Mouse (Mus musculus): ENCODE measurements at regions not wholly inside any gene's neighbourhood (a gene's known extent, or its start where the extent isn't known, plus 50 kb on each side); places are given as distances from the start of the nearest gene placed in this dataset.
"Not testable (repeated sequence)": the region's sequence is repeated elsewhere in the genome, so short reads cannot be mapped to it uniquely, and the experiment has no call there.

DNA sequence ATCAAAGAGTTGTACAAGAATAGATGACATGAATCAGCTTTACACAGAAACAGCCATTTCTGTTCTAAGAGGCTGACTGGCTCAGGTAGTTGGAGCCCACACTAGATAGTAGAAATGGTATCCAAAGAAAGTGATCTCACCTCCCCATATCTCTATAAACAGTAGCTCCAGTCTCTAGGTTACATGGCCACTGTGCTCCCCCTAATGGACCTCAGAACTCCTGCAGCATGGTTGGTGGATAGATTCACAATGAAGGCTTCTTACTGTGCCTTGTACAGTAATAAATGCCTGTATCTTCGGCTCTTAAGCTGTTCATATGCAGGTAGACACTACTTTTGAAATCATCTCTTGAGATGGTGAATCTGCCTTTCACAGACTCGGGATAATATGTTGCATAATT is 862.5 kb downstream of the Adam6a start:
- Histone ChIP-seq H3K36me3 (ENCODE audit: control insufficient read depth, insufficient read depth, low read length) (no peaks in the 10 kb centered on the region), H3K4me3 (ENCODE audit: low read depth, low read length) (no peak overlapping the region), H3K4me1 (replicated peaks; ENCODE audit: control insufficient read depth, insufficient read depth, low read length) (no peaks in the 10 kb centered on the region), H3K27ac (ENCODE audit: low read depth, low read length) (no peak overlapping the region), H3K9me3 (ENCODE audit: control insufficient read depth, low read length) (peaks cover 4% of the 10 kb centered on the region; the same call in 1 of the 2 replicates), H3K4me2 (replicated peaks; ENCODE audit: low read depth, low read length) (no peak overlapping the region), H3K9ac (ENCODE audit: low read depth, low read length) (no peak overlapping the region), H3K27me3 (ENCODE audit: control insufficient read depth, insufficient read depth, low read length) (no peaks in the 10 kb centered on the region)
- DNase-seq (ENCODE audit: low spot score) (no peak), ATAC-seq (ENCODE audit: low FRiP score) (no peak)
- WGBS = 64% methylated on average over 2 of the region's 2 CpGs

DNA sequence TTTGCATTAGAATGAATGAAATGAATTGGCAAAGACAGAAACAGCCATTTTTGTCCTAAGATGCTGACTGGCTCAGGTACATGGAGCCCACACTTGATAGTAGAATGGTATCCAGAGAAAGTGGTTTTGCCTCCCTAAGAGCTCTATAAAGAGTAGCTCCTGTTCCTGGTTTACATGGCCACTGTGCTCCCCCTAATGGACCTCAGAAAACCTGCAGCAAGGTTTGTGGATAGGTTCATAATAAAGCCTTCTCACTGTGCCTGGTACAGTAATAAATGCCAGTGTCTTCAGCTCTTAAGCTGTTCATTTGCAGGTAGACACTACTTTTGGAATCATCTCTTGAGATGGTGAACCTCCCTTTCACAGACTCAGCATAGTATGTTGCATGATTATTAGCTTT is 890.8 kb downstream of the Adam6a start:
- no peaks in the 10 kb centered on the region for H3K4me1 ChIP-seq (replicated peaks; ENCODE audit: control insufficient read depth, insufficient read depth, low read length)
- no peak overlapping the region for H3K9ac ChIP-seq (ENCODE audit: low read depth, low read length)
- no peaks in the 10 kb centered on the region; the same call in 1 of the 2 replicates for H3K9me3 ChIP-seq (ENCODE audit: control insufficient read depth, low read length)
- ATAC-seq (ENCODE audit: low FRiP score) (no peak), DNase-seq (ENCODE audit: low spot score) (no peak)
- H3K27me3 ChIP-seq (ENCODE audit: control insufficient read depth, insufficient read depth, low read length) = no peaks in the 10 kb centered on the region
- no peak overlapping the region for H3K27ac ChIP-seq (ENCODE audit: low read depth, low read length)
- no peak overlapping the region for H3K4me2 ChIP-seq (replicated peaks; ENCODE audit: low read depth, low read length)
- no peaks in the 10 kb centered on the region for H3K36me3 ChIP-seq (ENCODE audit: control insufficient read depth, insufficient read depth, low read length)
- no peak overlapping the region for H3K4me3 ChIP-seq (ENCODE audit: low read depth, low read length)

DNA sequence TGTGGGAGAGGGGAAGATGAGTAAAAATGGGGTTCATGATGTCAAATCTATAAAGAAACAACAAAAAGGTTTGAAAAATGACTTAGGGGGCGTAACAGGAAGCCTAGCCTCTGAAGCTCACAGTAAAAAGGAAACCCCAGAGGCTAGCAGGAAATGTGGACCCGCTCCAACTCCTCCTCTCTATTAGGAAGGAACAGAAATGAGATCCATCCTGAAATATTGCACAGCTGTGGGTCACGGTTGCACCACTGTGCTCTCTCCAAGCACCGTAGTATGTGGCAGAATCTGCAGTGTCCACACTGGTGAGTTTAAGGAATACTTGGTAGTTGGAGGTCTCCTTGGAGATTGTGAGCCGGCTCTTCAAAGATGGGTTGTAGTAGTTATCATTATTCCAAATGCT is 918.3 kb downstream of the Adam6a start:
- ATAC-seq (ENCODE audit: low FRiP score) (no peak), DNase-seq (ENCODE audit: low spot score) (no peak)
- 83% methylated on average over 5 of the region's 5 CpGs for WGBS
- no peak overlapping the region for H3K27ac ChIP-seq (ENCODE audit: low read depth, low read length)
- H3K36me3 ChIP-seq (ENCODE audit: control insufficient read depth, insufficient read depth, low read length) = no peaks in the 10 kb centered on the region
- H3K4me1 ChIP-seq (replicated peaks; ENCODE audit: control insufficient read depth, insufficient read depth, low read length) = no peaks in the 10 kb centered on the region
- H3K9me3 ChIP-seq (ENCODE audit: control insufficient read depth, low read length) = peaks cover 6% of the 10 kb centered on the region
- H3K9ac ChIP-seq (ENCODE audit: low read depth, low read length) = no peak overlapping the region
- H3K4me3 ChIP-seq (ENCODE audit: low read depth, low read length) = no peak overlapping the region
- no peak overlapping the region for H3K4me2 ChIP-seq (replicated peaks; ENCODE audit: low read depth, low read length)
- no peaks in the 10 kb centered on the region for H3K27me3 ChIP-seq (ENCODE audit: control insufficient read depth, insufficient read depth, low read length)

GRCm38 (mm10) chr12:114462566-114462965 is 918.9 kb downstream of the Adam6a start:
- ATAC-seq (ENCODE audit: low FRiP score) = no peak
- Histone ChIP-seq H3K4me3 (ENCODE audit: low read depth, low read length) (no peak overlapping the region), H3K9me3 (ENCODE audit: control insufficient read depth, low read length) (peaks cover 6% of the 10 kb centered on the region), H3K4me1 (replicated peaks; ENCODE audit: control insufficient read depth, insufficient read depth, low read length) (no peaks in the 10 kb centered on the region), H3K27ac (ENCODE audit: low read depth, low read length) (no peak overlapping the region), H3K4me2 (replicated peaks; ENCODE audit: low read depth, low read length) (no peak overlapping the region), H3K36me3 (ENCODE audit: control insufficient read depth, insufficient read depth, low read length) (no peaks in the 10 kb centered on the region), H3K9ac (ENCODE audit: low read depth, low read length) (no peak overlapping the region), H3K27me3 (ENCODE audit: control insufficient read depth, insufficient read depth, low read length) (no peaks in the 10 kb centered on the region)
- DNase-seq (ENCODE audit: low spot score) = no peak

DNA sequence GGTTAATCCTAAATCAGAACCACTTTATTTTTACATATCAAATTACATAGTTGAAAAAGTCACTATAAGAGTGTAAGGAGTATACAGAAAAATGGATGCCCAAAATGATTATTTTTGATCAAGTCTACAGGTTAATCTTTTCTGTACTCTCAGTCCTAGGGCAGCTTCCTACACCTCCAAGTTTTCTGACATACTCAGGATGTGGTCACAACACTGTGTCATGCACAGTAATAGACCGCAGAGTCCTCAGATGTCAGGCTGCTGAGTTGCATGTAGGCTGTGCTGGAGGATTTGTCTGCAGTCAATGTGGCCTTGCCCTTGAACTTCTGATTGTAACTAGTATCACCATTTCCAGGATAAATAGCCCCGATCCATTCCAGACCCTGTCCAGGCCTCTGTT is 925.1 kb downstream of the Adam6a start:
- Histone ChIP-seq H3K27me3 (ENCODE audit: control insufficient read depth, insufficient read depth, low read length) (no peaks in the 10 kb centered on the region), H3K9me3 (ENCODE audit: control insufficient read depth, low read length) (no peaks in the 10 kb centered on the region), H3K36me3 (ENCODE audit: control insufficient read depth, insufficient read depth, low read length) (no peaks in the 10 kb centered on the region), H3K4me3 (ENCODE audit: low read depth, low read length) (no peak overlapping the region), H3K27ac (ENCODE audit: low read depth, low read length) (no peak overlapping the region), H3K4me1 (replicated peaks; ENCODE audit: control insufficient read depth, insufficient read depth, low read length) (no peaks in the 10 kb centered on the region), H3K4me2 (replicated peaks; ENCODE audit: low read depth, low read length) (no peak overlapping the region), H3K9ac (ENCODE audit: low read depth, low read length) (no peak overlapping the region)
- DNase-seq (ENCODE audit: low spot score) = no peak
- 92% methylated on average over 2 of the region's 2 CpGs for WGBS
- ATAC-seq (ENCODE audit: low FRiP score) = no peak

GRCm38 (mm10) chr12:114472678-114473077 is 929.0 kb downstream of the Adam6a start:
- not testable (repeated sequence) for H3K9ac ChIP-seq (ENCODE audit: low read depth, low read length); H3K4me2 ChIP-seq (replicated peaks; ENCODE audit: low read depth, low read length); H3K36me3 ChIP-seq (ENCODE audit: control insufficient read depth, insufficient read depth, low read length); H3K9me3 ChIP-seq (ENCODE audit: control insufficient read depth, low read length); H3K4me1 ChIP-seq (replicated peaks; ENCODE audit: control insufficient read depth, insufficient read depth, low read length); H3K27me3 ChIP-seq (ENCODE audit: control insufficient read depth, insufficient read depth, low read length); DNase-seq (ENCODE audit: low spot score); H3K27ac ChIP-seq (ENCODE audit: low read depth, low read length); H3K4me3 ChIP-seq (ENCODE audit: low read depth, low read length); ATAC-seq (ENCODE audit: low FRiP score)

DNA sequence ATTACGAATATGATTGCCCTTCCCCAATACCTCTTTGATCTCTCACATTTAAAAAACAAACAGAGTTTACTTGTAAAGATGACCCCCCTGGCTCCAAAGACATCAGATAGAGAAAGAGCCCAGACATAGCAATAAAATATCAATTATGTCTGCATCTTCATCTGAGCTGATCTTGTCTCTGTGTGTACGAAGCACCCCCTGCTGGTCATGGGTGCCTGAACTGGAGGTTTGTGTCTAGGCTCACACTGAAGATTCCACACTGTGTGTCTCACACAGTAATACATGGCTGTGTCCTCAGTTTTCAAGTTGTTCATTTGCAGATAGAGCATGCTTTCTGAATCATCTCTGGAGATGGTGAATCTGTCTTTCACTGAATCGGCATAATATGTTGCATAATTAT is 935.0 kb downstream of the Adam6a start:
- no peak for DNase-seq (ENCODE audit: low spot score)
- H3K36me3 ChIP-seq (ENCODE audit: control insufficient read depth, insufficient read depth, low read length) = no peaks in the 10 kb centered on the region
- H3K9ac ChIP-seq (ENCODE audit: low read depth, low read length) = no peak overlapping the region
- H3K4me3 ChIP-seq (ENCODE audit: low read depth, low read length) = no peak overlapping the region
- WGBS = 90% methylated on average over 3 of the region's 3 CpGs
- H3K9me3 ChIP-seq (ENCODE audit: control insufficient read depth, low read length) = no peaks in the 10 kb centered on the region; the same call in 1 of the 2 replicates
- H3K4me1 ChIP-seq (replicated peaks; ENCODE audit: control insufficient read depth, insufficient read depth, low read length) = no peaks in the 10 kb centered on the region
- ATAC-seq (ENCODE audit: low FRiP score) = no peak
- no peak overlapping the region for H3K4me2 ChIP-seq (replicated peaks; ENCODE audit: low read depth, low read length)
- H3K27ac ChIP-seq (ENCODE audit: low read depth, low read length) = no peak overlapping the region
- no peaks in the 10 kb centered on the region for H3K27me3 ChIP-seq (ENCODE audit: control insufficient read depth, insufficient read depth, low read length)

DNA sequence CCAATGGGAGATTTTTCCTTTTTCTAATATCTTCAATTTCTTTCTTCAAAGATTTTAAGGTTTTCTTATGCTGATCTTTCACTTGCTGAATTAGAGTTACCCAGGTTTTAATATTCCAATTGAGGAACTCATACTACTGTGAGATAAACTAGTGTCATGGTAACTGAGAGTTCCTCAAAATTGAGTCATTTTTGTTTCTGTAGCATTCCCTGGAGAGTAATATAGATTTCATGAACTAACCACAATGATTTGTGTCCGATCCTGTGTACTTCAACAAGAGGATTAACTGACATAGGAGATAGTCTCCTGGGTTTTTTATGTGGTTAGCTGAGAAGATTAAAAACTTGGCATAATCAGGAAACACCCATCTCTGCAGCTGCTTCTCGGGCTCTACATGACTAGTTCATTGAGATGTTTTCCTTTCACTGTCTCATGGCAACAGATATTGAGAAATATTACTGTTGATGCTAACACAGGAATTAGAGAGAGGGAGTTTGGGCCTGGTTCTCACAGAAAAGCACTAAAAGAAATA is 949.9 kb downstream of the Adam6a start:
- not testable (repeated sequence) for H3K36me3 ChIP-seq (ENCODE audit: control insufficient read depth, insufficient read depth, low read length); H3K27ac ChIP-seq (ENCODE audit: low read depth, low read length); ATAC-seq (ENCODE audit: low FRiP score); H3K9me3 ChIP-seq (ENCODE audit: control insufficient read depth, low read length); H3K9ac ChIP-seq (ENCODE audit: low read depth, low read length); H3K27me3 ChIP-seq (ENCODE audit: control insufficient read depth, insufficient read depth, low read length); DNase-seq (ENCODE audit: low spot score); H3K4me3 ChIP-seq (ENCODE audit: low read depth, low read length); H3K4me2 ChIP-seq (replicated peaks; ENCODE audit: low read depth, low read length); H3K4me1 ChIP-seq (replicated peaks; ENCODE audit: control insufficient read depth, insufficient read depth, low read length)
- WGBS = 70% methylated on average over 2 of the region's 2 CpGs

DNA sequence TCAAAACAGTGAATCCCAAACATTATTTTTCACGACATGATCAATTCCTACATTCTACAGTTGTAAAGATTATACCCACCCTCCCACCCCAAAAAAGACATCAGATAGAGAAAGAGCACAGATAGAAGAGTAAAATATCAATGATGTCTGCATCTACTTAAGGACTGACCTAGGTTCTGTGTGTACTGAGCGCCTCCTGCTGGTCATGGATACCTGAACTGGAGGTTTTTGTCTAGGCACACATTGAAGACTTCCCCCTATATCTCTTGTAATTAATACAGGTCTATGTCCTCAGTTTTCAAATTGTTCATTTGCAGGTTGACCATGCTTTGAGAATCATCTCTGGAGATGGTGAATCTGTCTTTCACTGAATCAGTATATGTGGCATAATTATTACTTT is 952.0 kb downstream of the Adam6a start:
- no peak for DNase-seq (ENCODE audit: low spot score)

More for the DNA sequence above, 952.0 kb downstream of the Adam6a start:
- no peaks in the 10 kb centered on the region for H3K27me3 ChIP-seq (ENCODE audit: control insufficient read depth, insufficient read depth, low read length)
- no peaks in the 10 kb centered on the region for H3K9me3 ChIP-seq (ENCODE audit: control insufficient read depth, low read length)
- H3K36me3 ChIP-seq (ENCODE audit: control insufficient read depth, insufficient read depth, low read length) = no peaks in the 10 kb centered on the region
- H3K4me3 ChIP-seq (ENCODE audit: low read depth, low read length) = no peak overlapping the region
- no peak overlapping the region for H3K4me2 ChIP-seq (replicated peaks; ENCODE audit: low read depth, low read length)
- no peak overlapping the region for H3K27ac ChIP-seq (ENCODE audit: low read depth, low read length)
- H3K9ac ChIP-seq (ENCODE audit: low read depth, low read length) = no peak overlapping the region
- WGBS = 32% methylated on average over 2 of the region's 2 CpGs
- H3K4me1 ChIP-seq (replicated peaks; ENCODE audit: control insufficient read depth, insufficient read depth, low read length) = no peaks in the 10 kb centered on the region
- ATAC-seq (ENCODE audit: low FRiP score) = no peak
